Mouse (Mus musculus) heart, postnatal 0 days (tissue): ENCODE measurements around the gene Il7r. TPM values are rescaled to one million over a fixed set of nuclear protein-coding genes. Genes with fewer than 3 reads are reported as not detected.

Experiments used
- ATAC-seq: fragments of 200-750 bp; cut with Nextera tagmentation; 2 replicates; pipeline ENCODE4 v1.8.0; 2017; ENCODE audit warnings: low read depth, moderate number of reproducible peaks, moderate library complexity; ENCODE audit not compliant: insufficient read depth
- DNase-seq: peaks from one replicate; pipeline ENCODE4 v3.0.0-alpha.2; 2016; ENCODE audit warnings: low spot score
- H3K27ac ChIP-seq: fragments of 300-500 bp; sonication (generic); 2 replicates; pipeline ENCODE4 v1.5.1; 2014; ENCODE audit warnings: low read depth, mild to moderate bottlenecking
- H3K27me3 ChIP-seq: fragments of 300-500 bp; sonication (generic); 2 replicates; pipeline ENCODE4 v1.6.1; 2014; ENCODE audit warnings: low read length, mixed read lengths; ENCODE audit not compliant: control insufficient read depth, insufficient read depth
- H3K36me3 ChIP-seq: fragments of 300-500 bp; sonication (generic); replicated peaks from 2 replicates; pipeline ENCODE4 v1.6.1; 2014; ENCODE audit warnings: low read length, mixed read lengths; ENCODE audit not compliant: control insufficient read depth, insufficient read depth
- H3K4me1 ChIP-seq: fragments of 300-500 bp; sonication (generic); 2 replicates; pipeline ENCODE4 v1.6.1; 2014; ENCODE audit warnings: antibody characterized with exemption; ENCODE audit not compliant: control insufficient read depth, insufficient read depth
- H3K4me2 ChIP-seq: fragments of 300-500 bp; sonication (generic); 2 replicates; pipeline ENCODE4 v1.6.1; 2014; ENCODE audit warnings: low read depth, mild to moderate bottlenecking, low read length, moderate library complexity
- H3K4me3 ChIP-seq: fragments of 300-500 bp; sonication (generic); 2 replicates; pipeline ENCODE4 v1.5.1; 2014; ENCODE audit warnings: low read depth, low read length
- H3K9ac ChIP-seq: fragments of 300-500 bp; sonication (generic); replicated peaks from 2 replicates; pipeline ENCODE4 v1.6.1; 2014; ENCODE audit warnings: low read depth, low read length, mixed read lengths
- H3K9me3 ChIP-seq: fragments of 300-500 bp; sonication (generic); replicated peaks from 2 replicates; pipeline ENCODE4 v1.6.1; 2016; ENCODE audit warnings: low read length; ENCODE audit not compliant: control insufficient read depth
- CTCF ChIP-seq: IDR thresholded peaks from 2 replicates; pipeline ENCODE4 v1.5.1; 2016; ENCODE audit warnings: antibody characterized with exemption, control low read depth, low read depth
- EP300 ChIP-seq: IDR thresholded peaks from 2 replicates; pipeline ENCODE4 v1.6.1; 2016; ENCODE audit warnings: antibody characterized with exemption, low read depth
- WGBS: fragments of 180-500 bp; shearing (Covaris S2); extraction: QIAGEN DNeasy Blood & Tissue Kit; methylation state at CpG from one replicate; pipeline ENCODE4 v1.1.7; 2014; 5-methylcytosine and 5-hydroxymethylcytosine counted together
- polyA plus RNA-seq: library from polyadenylated mRNA; unstranded; fragments of >200 nt; fragmentation: Nextera tagmentation; extraction: Ambion mirVana; gene quantifications from 2 replicates; pipeline ENCODE4 v1.2.1, GENCODE M21; 2015
- total RNA-seq: library from RNA; depleted of rRNA; stranded (reverse); fragments of >200 nt; gene quantifications from 2 replicates; pipeline ENCODE4 v1.2.3, GENCODE M21; 2014; ENCODE audit warnings: low replicate concordance

Gene Il7r
- total and polyA plus RNA-seq, 2 experiments from 2014 or later, result 0.03 TPM; not detected in 1

DNA sequence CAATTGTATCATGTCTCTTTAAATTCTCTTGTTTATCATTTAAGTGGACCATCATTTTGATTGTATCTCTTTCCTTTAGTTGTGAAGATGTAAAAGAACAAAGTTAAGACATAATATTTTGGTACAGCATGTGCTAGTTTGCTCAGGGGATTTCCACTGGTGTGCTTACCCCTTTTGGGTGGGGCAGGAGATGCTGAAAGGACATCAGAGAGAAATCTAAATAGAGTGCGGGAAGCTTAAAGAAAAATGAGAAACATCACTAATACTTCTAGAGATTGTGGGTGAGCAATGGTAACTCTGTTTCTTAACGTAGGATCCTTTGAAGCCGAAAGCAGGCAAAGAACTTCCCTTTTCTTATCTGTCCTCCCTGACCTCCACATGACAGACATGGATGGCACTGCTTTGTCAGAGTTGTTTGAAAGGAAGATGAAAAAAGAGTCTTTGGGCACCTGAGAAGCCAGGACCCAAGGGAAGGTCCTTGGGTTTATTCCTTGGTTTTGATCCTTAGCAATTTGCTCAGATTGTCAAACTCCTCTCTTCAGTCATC, 3.5 kb upstream of the Il7r start:
- no peak overlapping the region for H3K4me2 ChIP-seq
- no peaks in the 10 kb centered on the region for H3K36me3 ChIP-seq
- 69% methylated on average over 3 of the region's 3 CpGs for WGBS
- no peaks in the 10 kb centered on the region for H3K27me3 ChIP-seq
- no peak overlapping the region for H3K27ac ChIP-seq
- ATAC-seq (no peak), DNase-seq (no peak)
- no peak overlapping the region for H3K9ac ChIP-seq
- TF ChIP-seq CTCF (no peak), EP300 (no peak)
- H3K4me3 ChIP-seq, result no peak overlapping the region
- H3K4me1 ChIP-seq, result no peaks in the 10 kb centered on the region
- H3K9me3 ChIP-seq, result no peaks in the 10 kb centered on the region

DNA sequence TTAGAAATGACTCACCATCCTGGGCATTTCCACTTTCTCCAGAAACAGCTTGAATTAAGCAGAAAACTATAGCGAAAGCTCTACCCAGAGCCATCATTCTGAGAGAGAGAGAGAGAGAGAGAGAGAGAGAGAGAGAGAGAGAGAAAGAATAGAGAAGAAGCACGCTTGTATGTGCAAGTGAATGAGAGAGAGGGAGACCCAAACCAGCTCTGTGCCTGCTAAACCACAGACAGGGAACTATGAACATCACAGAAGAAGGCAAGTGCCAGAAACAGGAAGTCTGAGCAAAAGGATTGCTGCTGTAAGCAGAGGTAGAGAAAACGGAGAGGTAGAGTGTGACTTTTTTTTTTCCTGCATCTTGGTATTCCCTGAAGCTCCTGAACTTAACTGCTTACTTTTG, 330 bp downstream of the Il7r start:
- 67% methylated on average over 3 of the region's 3 CpGs for WGBS
- DNase-seq, result no peak

DNA sequence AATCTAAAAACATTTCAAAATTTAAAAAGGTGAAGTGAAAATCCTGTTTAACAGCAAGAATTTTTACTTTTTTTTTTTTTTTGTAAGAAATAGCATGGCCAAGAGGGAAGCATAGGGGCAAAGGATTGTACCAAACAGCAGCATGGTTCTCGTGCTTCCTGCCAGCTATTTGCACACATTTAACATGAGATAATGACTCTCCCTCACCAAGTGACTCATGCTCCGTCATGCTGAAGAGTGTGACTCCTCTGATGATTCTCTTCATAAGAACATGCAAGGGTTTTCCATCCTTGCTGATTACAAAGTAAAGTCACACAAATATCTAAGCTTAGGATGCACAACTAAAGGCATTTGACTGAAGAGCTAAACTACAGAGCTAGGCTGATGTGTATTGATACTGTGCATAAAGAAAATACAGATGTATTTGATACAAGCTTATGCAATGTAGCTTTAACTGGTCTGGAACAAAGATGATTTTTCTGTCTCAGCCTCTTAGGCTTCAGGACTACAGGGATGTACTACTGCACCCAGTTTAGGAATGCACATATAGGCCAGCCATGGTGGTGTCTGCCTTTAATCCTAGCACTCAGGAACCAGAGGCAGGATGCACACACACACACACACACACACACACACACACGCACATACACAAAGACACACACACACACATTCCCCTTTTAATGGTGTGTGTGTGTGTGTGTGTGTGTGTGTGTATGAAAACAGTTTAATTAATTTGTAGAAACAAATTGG, 1.6 kb downstream of the Il7r start:
- Histone ChIP-seq H3K4me1 (no peaks in the 10 kb centered on the region), H3K27me3 (no peaks in the 10 kb centered on the region), H3K27ac (no peak overlapping the region), H3K4me2 (no peak overlapping the region), H3K9ac (no peak overlapping the region), H3K36me3 (no peaks in the 10 kb centered on the region), H3K4me3 (no peak overlapping the region), H3K9me3 (no peaks in the 10 kb centered on the region)
- WGBS, result 53% methylated on average over 3 of the region's 3 CpGs
- TF ChIP-seq CTCF (no peak), EP300 (no peak)
- DNase-seq, result no peak
- ATAC-seq, result no peak

More for the DNA sequence above, 330 bp downstream of the Il7r start:
- H3K9ac ChIP-seq, result no peak overlapping the region
- H3K27ac ChIP-seq, result no peak overlapping the region
- no peak for TF ChIP-seq EP300
- no peak for TF ChIP-seq CTCF
- H3K27me3 ChIP-seq, result no peaks in the 10 kb centered on the region
- no peak for ATAC-seq
- no peaks in the 10 kb centered on the region for H3K36me3 ChIP-seq
- no peaks in the 10 kb centered on the region for H3K9me3 ChIP-seq
- no peak overlapping the region for H3K4me3 ChIP-seq
- no peaks in the 10 kb centered on the region for H3K4me1 ChIP-seq
- H3K4me2 ChIP-seq, result no peak overlapping the region

DNA sequence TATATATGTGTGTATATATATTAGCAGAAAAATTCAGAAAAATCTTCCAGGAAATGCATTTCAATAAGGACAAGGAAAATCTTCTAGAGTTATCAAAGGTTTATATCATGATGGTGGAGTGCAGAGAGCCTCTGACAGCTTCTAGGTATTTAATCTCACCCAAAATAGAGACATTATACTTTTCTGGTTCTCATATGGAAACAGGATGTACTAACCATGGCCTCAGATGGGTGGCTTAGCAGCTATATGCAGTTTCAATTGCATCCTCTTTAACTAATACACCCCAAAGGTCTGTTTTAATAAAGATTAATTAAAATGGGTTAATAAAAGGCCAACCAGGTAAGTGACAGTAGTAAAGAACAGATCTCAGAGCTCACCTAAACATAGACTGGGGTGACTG, 3.6 kb downstream of the Il7r start:
- Histone ChIP-seq H3K4me1 (no peaks in the 10 kb centered on the region), H3K4me2 (no peak overlapping the region), H3K9me3 (no peaks in the 10 kb centered on the region), H3K27ac (no peak overlapping the region), H3K27me3 (no peaks in the 10 kb centered on the region), H3K36me3 (no peaks in the 10 kb centered on the region), H3K4me3 (no peak overlapping the region), H3K9ac (no peak overlapping the region)
- TF ChIP-seq CTCF (no peak), EP300 (no peak)
- DNase-seq (no peak), ATAC-seq (no peak)

DNA sequence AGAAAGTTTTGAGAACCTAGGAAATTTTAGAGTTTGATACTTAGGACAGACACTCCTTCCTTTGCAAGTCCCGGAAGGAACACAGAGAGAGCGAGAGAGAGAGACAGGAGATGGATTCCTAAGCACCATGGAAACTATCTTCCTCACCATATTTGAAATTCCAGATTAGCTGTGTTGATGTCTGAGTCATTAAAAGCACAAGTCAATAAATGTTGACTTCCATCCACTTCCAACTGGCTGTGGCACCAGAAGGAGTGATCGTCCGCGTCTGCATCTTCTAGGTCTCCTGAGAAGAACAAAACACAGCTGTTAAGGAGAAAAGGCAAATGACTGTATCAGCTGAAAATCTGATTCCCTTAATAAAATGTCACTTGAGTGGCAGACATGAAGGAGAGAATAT, 5.1 kb downstream of the Il7r start:
- Histone ChIP-seq H3K27ac (no peak overlapping the region), H3K4me2 (no peak overlapping the region), H3K36me3 (no peaks in the 10 kb centered on the region), H3K4me3 (no peak overlapping the region), H3K9me3 (no peaks in the 10 kb centered on the region), H3K4me1 (no peaks in the 10 kb centered on the region), H3K9ac (no peak overlapping the region), H3K27me3 (no peaks in the 10 kb centered on the region)
- 40% methylated on average over 5 of the region's 5 CpGs for WGBS
- no peak for TF ChIP-seq EP300
- DNase-seq, result no peak
- ATAC-seq, result no peak

DNA sequence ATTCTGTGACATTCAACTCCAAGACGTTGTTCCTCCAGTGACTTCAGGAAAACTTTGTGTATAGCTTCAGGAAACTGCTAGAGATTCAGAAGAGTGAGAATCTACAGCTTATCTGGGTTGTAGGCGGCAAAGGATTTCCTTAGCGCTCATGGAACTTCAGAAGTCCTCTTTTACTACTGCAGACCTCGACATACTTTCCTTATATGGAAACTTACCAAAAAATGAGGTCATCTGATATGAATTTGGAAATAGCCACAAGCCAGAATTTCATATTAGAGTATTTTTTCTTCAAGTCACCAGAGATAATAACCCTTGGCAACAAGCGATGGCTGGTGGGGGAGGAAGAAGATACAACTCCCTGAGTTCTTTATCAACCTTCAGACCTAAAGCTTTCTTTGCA, 6.0 kb downstream of the Il7r start:
- TF ChIP-seq EP300, result no peak
- H3K27me3 ChIP-seq, result no peaks in the 10 kb centered on the region
- no peak overlapping the region for H3K9ac ChIP-seq
- no peak overlapping the region for H3K4me3 ChIP-seq
- peak; percentile 15 for DNase-seq
- ATAC-seq, result no peak
- whole genome bisulfite sequencing, result 43% methylated on average over 5 of the region's 5 CpGs
- H3K27ac ChIP-seq, result no peak overlapping the region
- no peaks in the 10 kb centered on the region for H3K36me3 ChIP-seq
- H3K4me1 ChIP-seq, result no peaks in the 10 kb centered on the region
- no peak overlapping the region for H3K4me2 ChIP-seq
- no peaks in the 10 kb centered on the region for H3K9me3 ChIP-seq
